Mouse (Mus musculus): ENCODE measurements around the gene Fcgbp. TPM values are rescaled to one million over a fixed set of nuclear protein-coding genes. Genes with fewer than 3 reads are reported as not detected.
"Not testable (repeated sequence)": the region's sequence is repeated elsewhere in the genome, so short reads cannot be mapped to it uniquely, and the experiment has no call there.

Gene Fcgbp
- total RNA-seq (2015; ENCODE audit: low replicate concordance) (not detected in 2 replicates), total RNA-seq (2017; ENCODE audit: low replicate concordance) (not detected in 2 replicates)

DNA sequence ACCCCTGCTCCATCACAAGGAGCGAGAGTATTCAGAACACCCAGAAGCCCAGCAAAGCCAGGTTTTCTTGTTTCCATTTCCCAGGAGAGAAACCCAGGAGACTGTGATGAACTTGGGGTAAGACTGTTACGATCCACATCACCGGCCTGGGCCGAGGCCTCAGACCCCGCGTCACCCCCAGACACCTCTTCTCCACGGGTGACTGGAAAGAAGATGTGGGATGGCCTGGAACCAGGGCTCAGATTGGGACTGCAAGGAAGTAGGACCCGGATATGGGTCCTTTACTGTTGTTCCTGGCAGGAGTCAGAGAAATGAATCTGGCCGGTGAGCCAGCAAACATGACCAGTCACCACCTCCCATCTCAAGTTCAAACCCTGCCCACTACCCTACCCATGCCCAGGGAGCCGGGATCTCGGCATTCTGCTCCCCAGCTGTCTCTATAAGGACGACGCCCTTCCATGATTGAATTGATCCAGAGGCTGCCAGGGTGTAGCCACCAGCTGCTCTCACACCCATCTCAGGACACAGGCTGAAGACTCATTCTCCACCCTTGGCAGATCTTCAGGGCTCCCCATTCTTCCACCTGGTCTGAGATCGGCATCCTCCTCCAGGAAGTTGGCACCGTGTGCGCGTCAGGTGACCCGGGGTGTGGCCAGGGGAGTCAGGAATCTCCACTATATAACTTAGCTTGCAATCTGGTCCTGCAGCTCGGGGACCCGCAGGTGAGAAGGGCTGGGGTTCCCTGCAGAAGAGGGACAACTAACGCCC is at the start of gene Fcgbp:
TSS of gene Fcgbp (plus strand) at position 706 of the 768 bp plus-strand sequence.
- ATAC-seq (replicated peaks; ENCODE audit: low FRiP score, poor library complexity, severe bottlenecking): no peak

- no peak for ATAC-seq (replicated peaks; ENCODE audit: low FRiP score, poor library complexity, severe bottlenecking)
Observed at GRCm38 (mm10) chr7:28044524-28044923, 26.5 kb upstream of the Fcgbp start.

GRCm38 (mm10) chr7:28049476-28050409 is 21.3 kb upstream of the Fcgbp start, which contains the start of gene Psmc4:
Psmc4 (minus strand) TSS chr7:28050101.
- peak; percentile 99 for ATAC-seq (replicated peaks; ENCODE audit: low FRiP score, poor library complexity, severe bottlenecking)

- no peak for ATAC-seq (replicated peaks; ENCODE audit: low FRiP score, poor library complexity, severe bottlenecking)
Observed at GRCm38 (mm10) chr7:28050584-28050983, 20.5 kb upstream of the Fcgbp start.

DNA sequence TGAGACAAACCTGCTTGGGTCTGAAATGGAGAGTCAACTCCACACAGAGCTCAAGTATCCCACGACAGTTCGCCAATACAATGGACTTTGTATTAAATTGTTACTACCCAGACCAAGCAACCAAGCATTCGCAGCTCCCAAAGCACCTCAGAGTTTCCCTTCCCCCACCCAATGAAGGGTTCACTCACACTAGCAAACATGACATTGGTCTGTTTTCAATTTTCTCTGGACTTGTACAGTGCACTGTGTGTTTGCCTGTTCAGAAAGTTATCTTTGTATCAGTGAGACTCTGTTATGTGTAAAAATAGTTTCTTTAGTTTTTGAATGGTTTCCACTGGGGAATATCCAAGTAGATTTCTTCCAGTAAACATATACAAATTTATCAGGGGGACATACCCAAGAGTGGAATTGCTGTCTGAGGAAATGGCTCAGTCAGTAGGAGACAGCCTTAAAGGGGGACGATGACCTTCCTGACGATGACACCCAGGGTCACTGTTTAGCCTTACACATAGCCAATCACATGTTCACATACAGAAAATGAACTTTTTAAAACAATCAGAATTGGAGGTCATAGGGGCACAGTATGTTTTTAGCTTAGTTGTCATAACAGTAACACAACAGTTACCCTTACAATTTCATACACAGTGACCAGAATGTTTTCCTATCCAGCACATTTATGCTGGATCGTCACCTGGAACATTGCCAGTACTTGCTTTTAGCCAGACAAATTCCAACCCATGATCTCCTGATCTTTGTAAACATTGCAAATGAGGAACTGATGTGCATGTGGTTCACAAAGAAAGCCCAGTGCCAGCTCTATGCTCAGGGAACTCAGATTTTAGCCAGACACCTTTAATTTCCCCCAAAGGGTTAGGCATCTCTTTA is 17.7 kb upstream of the Fcgbp start:
- no peak for ATAC-seq (replicated peaks; ENCODE audit: low FRiP score, poor library complexity, severe bottlenecking)

GRCm38 (mm10) chr7:28059972-28060371 is 11.1 kb upstream of the Fcgbp start:
- no peak for ATAC-seq (replicated peaks; ENCODE audit: low FRiP score, poor library complexity, severe bottlenecking)

DNA sequence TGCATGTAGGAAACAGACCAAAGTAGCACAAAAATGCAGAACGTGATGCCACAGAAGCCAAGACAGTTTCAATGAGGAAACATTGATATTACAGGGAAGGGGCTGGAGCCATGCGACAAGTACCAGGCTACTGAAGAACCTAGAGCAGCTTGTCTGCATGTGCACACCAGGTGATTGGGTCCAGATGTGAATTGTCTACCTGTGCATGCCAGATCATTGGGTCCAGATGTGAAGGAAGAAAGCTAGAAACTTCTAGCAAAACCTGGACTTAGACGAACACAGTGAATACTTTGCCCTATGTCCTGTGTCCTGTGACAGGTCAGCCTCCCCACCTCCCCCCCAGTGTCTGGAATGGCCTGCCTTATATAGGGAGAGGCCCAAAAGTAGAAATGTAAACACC is 2.4 kb upstream of the Fcgbp start:
- ATAC-seq (replicated peaks; ENCODE audit: low FRiP score, poor library complexity, severe bottlenecking): no peak

DNA sequence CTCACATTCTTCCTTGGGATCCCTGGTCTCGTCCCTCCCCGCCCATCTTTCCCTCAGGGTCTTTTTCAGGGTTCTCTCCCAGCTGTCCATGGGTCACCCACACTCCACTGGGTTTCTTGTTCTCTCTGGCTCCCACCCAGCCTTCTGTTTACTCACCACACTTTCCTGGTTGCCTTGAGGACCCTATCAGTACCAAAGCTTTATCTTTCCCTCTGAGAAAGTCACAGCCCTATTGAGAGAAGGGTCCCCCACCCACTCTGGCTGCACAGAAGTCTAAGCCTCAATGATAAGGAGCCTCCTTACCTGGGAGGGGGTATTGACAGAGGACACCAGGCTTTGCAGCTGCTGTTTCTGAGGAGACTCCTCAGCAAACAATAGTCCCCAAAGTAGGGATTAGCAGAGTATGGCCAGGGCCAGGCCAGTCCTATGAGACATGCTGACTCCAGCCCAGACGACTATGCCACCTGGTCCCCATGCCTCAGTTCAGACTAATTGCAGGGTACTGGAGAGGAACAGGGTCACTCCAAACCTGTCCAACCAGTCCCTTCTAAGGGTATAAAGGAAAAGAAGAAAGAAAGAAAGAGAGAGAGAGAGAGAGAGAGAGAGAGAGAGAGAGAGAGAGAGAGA is 1.4 kb upstream of the Fcgbp start:
- ATAC-seq (replicated peaks; ENCODE audit: low FRiP score, poor library complexity, severe bottlenecking): no peak

- ATAC-seq (replicated peaks; ENCODE audit: low FRiP score, poor library complexity, severe bottlenecking): no peak
Observed at GRCm38 (mm10) chr7:28084215-28084614, 13.2 kb downstream of the Fcgbp start.

- ATAC-seq (replicated peaks; ENCODE audit: low FRiP score, poor library complexity, severe bottlenecking): no peak
Observed at GRCm38 (mm10) chr7:28086236-28086635, 15.2 kb downstream of the Fcgbp start.

DNA sequence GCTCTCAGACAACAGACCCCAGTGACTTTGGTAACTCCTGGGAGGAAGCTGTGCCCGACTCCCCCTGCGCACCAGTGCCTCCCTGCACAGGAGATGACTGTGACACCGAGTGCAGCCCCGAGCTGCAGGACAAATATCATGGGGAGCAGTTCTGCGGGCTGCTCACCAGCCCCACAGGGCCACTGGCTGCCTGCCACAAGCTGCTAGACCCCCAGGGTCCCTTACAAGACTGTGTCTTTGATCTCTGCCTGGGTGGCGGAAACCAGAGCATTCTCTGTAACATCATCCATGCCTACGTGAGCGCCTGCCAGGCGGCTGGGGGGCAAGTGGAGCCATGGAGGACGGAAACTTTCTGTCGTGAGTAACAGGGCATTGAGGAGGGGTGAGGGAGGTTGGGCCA is 22.5 kb downstream of the Fcgbp start:
- no peak for ATAC-seq (replicated peaks; ENCODE audit: low FRiP score, poor library complexity, severe bottlenecking)

DNA sequence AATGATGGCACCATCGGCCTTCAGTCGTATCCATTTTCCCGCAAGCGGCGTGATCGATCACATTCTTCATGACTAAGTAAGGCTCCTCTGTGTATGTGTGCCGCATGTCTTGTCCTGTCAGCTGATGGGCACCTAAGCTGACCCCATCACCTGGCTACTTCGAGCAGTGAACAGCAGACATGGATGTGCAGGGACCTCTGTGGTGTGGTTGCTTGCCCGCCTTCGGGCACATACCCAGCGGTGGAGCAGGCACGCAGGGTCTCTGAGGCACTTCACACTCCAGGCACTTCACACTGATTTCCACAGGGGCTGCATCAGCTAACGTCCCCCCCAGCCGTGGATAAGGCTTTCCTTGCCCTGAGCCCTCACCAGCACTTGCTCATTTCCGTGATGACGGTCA is 28.1 kb downstream of the Fcgbp start:
- no peak for ATAC-seq (replicated peaks; ENCODE audit: low FRiP score, poor library complexity, severe bottlenecking)

- ATAC-seq (replicated peaks; ENCODE audit: low FRiP score, poor library complexity, severe bottlenecking): no peak
Observed at GRCm38 (mm10) chr7:28100596-28101590, 29.9 kb downstream of the Fcgbp start.

GRCm38 (mm10) chr7:28102936-28103335 is 31.9 kb downstream of the Fcgbp start:
- ATAC-seq (replicated peaks; ENCODE audit: low FRiP score, poor library complexity, severe bottlenecking): not testable (repeated sequence)

DNA sequence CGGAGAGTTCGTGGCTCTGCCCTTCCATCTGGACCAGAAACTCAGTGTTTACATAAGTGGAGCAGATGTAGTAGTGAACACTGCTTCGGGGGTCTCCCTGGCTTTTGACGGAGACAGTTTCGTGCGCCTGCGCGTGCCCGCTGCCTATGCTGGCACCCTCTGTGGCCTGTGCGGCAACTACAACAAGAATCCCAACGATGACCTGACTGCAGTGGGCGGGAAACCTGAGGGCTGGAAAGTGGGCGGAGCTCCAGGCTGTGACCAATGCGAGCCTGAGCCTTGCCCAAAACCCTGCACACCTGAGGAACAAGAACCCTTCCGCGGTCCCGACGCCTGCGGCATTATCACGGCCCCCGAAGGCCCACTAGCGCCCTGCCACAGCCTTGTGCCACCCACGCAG is 33.6 kb downstream of the Fcgbp start:
- no peak for ATAC-seq (replicated peaks; ENCODE audit: low FRiP score, poor library complexity, severe bottlenecking)

GRCm38 (mm10) chr7:28106241-28106640 is 35.2 kb downstream of the Fcgbp start:
- ATAC-seq (replicated peaks; ENCODE audit: low FRiP score, poor library complexity, severe bottlenecking): no peak; the same call in 1 of the 2 replicates

- ATAC-seq (replicated peaks; ENCODE audit: low FRiP score, poor library complexity, severe bottlenecking): no peak
Observed at GRCm38 (mm10) chr7:28114648-28115047, 43.6 kb downstream of the Fcgbp start.

DNA sequence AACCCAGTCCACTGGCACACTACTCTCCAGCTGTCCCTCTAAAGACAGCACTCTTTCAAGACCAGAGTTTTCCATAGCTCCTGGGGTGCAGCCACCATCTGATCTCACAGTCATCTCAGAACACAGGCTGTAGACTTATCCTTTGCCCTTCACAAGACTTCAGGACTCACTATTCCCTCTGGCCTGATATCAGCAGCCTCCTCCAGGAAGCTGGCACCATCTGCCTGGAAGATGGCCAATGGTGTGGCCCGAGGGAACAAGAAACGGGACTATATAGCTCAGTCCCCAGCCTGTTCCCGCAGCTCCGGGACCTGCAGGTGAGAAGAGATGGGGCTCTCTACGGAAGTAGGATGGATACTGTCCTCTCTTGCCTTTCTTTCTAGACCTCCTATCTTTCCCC is 58.1 kb downstream of the Fcgbp start, which contains the start of gene 9530053A07Rik:
TSS of gene 9530053A07Rik (plus strand) at position 301 of the 400 bp plus-strand sequence.
- no peak for ATAC-seq (replicated peaks; ENCODE audit: low FRiP score, poor library complexity, severe bottlenecking)

Data from erythroblast, adult 5-6 weeks (primary cell).